Mouse (Mus musculus) adrenal gland, postnatal 36 days (tissue): ENCODE measurements around the gene Prrxl1. TPM values are rescaled to one million over a fixed set of nuclear protein-coding genes. Genes with fewer than 3 reads are reported as not detected.

ENCODE experiments used
- DNase-seq, 2 experiments: peaks; one replicate each; pipeline ENCODE4 v3.0.0; 2021; ENCODE audit warnings: mixed read lengths in 1 of 2
- long read RNA-seq, 2 experiments: library from polyadenylated mRNA; stranded (forward); transcript quantifications; one replicate each; pipeline ENCODE4 v2.0.0; 2021; ENCODE audit warnings: borderline sequencing depth in 2 of 2
- total RNA-seq, 2 experiments: library from RNA; stranded (reverse); gene quantifications; 2 replicates each; pipeline ENCODE4 v1.2.3; 2021

Gene Prrxl1
- total RNA-seq = under 1 TPM; 0.73 to 0.76 TPM
- long read RNA-seq, experiment 1, partial matches to known transcripts = 1 of 3 reads
- long read RNA-seq, experiment 1, other reads (novel, unspliced or antisense) = 0 of 3 reads
- long read RNA-seq, experiment 2, partial matches to known transcripts = 0 of 2 reads
- long read RNA-seq, experiment 2, other reads (novel, unspliced or antisense) = 0 of 2 reads

DNA sequence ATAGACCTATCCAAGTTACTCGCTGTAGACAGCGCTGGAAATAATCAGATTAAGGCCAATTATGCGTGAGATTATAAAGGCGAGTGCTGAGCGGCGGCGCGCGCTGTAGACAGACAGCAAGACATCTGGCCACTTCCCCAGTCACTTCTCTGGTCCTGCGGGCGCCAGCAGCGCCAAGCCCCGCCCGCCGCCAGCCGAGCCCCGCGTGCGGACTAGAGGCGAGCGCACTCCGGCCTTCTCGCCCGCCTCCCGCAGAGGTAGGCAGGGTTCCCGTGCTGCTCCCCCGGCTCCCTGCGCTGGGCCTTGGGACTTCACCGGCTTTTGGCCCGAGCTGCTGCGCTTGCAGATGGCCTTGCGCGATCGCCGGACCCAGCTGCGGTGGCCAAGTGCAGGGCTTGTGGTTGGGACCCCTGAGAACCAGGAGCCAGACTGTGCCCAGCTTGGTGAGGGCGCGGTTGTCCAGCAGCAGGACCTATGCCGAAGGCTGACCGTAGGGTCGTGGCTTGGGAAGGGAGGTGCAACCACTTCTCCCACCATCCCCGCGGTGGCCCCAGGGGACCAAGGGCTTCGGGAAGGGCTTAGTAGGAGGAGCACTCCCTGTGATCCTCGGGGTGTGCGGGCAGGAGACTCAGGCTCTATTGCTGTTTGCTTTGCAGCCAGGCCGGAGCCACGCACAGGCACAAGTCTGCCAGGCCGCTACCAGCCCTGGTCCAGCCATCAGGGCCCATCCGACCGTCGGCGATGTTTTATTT, at the start of gene Prrxl1:
Gene Prrxl1, plus strand, starts transcription at position 118 of the 752 bp plus-strand sequence.
- DNase-seq = peak; percentile 40

DNA sequence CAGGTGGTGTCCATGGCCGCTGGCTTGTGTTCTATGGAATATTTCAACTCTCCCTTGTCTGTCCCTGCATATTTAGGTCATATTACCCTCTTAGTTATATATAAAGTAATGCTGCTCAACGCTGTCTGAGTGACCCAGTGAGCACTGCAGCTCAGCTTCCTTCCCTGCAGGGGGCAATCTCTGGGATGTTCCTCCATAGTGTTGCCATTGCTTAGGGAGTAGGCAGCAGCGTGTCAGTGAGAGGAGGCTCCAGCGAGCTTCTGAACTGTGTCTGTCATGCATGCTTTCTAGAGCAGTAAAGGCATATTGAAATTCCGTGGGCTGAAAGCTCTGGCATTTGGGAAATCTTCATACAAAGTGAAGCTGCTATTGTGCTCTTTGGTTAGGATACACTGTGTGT, 47.4 kb upstream of the Prrxl1 start:
- no peak for DNase-seq

DNA sequence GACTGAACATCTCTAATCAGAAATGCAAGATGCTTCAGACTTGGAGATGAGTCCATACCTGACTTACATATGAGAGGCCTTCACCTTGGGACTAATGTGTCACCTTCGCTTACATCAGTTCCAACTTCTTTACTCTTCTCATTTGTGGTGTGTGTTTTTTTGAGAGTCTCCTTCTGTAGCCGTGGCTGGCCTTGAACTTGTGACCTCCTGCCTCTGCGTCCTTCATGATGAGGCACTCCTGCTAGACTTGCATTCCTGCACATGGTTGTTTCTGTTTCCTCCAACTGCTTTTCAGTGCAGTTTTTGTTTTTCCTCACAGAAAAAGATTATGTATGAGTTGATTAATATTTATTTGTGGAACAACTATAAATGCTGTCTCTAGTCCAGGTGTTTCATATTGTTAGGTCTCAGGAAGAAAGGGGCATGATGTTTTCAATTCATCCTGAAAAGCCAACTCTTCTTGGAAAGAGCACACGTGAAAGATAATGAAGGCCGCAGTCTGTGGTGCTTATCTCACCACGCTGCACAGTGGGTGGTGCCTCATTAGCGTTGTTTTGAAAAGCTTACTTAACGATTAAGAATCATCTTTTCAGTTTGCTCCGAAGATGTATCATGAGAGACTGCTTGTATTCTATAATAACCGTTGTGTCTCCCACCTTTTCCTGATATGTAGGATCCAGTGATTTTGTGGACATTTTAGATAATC, 45.9 kb upstream of the Prrxl1 start:
- no peak for DNase-seq

- DNase-seq = peak in 1 of 2 experiments; percentile 12
Observed at GRCm38 (mm10) chr14:32554860-32555526, 44.2 kb upstream of the Prrxl1 start.

GRCm38 (mm10) chr14:32561428-32561827, 37.8 kb upstream of the Prrxl1 start:
- DNase-seq = no peak

DNA sequence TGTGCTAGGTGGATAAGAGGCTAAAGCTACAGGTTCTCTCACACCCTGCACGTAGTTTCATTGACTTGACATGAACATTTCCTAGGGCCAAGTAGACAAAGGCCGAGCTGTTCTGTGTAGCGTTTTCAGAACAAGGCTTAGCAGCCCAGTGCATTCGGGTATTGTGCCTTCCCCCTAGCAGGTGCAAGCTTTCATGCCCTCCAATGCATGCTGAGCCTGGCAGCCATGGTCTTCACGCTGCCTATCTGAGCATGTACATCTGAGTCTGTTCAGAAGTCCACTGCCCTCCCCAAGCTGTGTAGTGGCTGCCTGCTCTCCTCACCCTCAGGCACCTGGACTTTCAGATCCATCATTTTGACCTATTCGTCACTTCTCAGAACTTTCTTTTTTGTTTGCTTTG, 35.5 kb upstream of the Prrxl1 start:
- no peak for DNase-seq

DNA sequence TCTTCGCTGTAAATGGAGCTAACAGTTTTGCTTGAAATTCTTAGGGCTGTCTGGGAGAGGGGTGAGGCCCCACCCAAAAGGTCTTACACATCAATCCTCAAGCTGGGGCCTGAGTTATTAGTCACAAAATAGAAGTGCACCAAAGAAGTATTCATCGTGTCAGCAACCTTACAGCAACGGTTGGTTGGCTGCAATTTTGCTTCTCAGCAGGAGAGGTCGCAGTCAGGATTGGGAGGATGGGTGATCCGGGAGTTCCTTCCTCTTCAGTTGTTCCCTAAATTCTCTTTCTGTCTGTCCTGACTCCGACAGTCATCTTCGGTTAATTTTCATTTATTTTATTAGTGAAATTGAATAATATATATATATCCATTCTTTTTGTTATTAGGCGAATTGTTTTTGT, 26.7 kb upstream of the Prrxl1 start:
- DNase-seq = no peak

DNA sequence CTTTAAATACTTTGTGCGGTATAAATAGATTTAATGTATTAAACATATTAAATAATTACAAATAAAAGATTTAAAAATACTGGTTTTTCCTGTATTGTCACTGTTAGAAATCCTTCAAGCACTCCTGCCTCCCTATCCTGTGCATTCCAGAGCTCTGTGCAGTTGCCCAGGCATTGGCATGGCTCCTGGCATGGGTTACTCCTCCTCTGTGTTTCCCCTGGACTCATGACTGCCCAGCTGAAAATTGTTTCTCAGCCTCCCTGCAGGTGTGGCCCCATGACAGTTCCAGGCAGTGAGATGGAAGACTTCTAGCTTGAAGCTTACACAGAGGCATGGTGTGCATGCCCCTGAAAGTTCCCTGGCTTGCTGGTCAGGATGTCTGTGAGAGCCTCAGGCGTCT, 20.8 kb upstream of the Prrxl1 start:
- no peak for DNase-seq

DNA sequence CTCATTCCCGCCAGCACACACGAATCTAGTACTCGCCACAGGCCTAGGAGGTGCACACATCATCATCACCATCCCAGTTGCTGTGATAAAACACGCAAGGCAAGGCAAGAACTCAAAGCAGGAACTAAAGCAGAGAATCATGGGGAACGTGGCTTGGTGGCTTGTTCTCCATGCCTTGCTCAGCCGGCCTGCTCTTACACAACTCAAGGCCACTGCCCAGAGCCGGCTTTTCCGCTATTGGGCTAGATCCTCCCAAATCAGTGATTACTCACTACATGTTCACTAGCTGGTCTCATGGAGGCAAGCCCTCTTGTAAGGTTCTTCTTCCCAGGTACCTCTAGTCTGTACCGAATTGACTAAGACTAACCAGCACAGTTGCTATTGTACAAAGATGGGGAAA, 15.5 kb upstream of the Prrxl1 start:
- peak; percentile 40 to 60 for DNase-seq

- peak; percentile 73 to 79 for DNase-seq
Observed at GRCm38 (mm10) chr14:32587013-32587784, 12.0 kb upstream of the Prrxl1 start.

- DNase-seq = no peak
Observed at GRCm38 (mm10) chr14:32590377-32590776, 8.8 kb upstream of the Prrxl1 start.

DNA sequence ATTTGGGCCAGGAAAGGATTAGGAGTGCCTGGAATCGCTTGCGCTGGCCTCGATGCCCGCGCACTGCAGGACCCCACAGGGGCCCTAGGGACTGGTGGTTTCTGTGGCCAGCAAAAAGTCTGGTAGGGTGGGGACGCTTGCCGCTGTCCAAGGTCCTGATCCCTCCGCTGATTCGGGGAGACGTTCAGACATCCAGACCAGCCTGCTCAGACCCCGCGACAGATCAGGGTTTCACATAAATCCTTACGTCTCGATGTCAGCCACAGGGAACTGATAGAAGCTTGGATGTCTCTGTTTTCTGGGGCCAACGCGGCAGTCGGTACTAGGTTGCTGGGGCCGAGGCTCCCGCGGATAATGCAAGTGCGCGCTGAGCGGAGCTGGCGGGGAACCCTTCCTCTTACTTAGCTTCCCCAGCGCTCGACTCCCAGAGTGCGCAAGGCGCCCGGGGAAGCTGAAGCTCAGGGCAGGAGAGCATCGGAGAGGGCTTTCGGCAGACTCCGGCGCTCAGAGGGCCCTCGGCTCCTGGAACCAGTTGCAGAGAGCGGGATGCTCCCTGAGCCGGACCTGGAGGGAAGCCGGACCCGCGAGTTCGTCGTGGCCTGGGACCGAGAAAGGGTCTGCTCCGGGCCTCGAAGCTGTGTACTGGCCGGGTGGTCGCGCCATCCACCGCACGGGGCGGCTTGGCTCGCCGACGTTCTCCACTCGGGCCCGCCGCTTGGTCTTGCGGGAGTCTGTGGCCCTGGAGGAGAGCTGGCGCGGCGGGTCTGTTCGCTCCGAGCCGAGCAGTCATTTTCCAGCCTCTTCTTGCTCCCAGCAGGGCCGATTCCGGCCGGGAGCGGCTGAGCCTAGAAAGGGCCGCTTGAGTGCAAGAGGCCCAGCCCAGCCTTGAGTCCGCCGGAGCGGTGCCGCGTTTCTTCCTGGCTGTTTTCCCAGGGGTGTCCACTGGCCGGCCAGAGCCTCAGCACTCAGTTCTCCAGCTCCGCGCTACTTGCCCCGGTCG, 1.7 kb upstream of the Prrxl1 start:
- peak; percentile 83 to 85 for DNase-seq

DNA sequence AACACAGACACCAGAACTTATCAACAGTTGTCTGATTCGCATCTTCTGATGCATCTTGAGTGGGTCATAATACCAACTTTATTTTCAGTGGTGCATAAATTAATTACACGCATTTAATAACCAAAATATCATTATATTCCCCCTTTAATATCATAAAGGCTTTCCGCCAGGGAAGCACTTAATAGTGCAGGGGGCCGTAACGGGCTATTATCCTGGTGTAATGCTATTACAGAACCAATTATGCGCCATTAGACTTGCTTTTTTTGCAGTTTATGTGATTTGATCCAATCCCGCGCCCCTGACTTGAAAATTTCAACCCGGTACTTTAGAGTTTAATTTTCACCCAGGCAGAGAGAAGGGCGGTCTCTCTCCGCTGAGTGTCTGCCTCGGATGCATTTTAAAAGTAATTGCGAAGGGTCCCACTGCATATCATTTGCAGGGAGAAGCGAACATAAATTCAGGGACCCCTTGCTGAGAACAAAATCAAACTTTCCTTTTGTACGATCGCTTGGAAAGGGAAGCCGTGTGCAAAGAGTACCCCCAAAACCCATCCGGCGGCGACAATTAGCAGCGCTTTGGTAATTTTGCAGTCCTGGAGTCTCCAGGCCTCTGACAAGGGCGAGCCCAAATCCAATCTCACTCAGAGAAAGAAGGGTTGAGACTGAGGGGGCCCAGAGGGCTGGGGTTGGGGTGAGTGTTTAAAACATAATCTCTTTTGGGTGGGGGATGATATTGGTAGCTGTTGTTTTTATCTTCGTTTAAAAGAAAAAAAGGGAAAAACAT, 579 bp upstream of the Prrxl1 start:
- no peak for DNase-seq

DNA sequence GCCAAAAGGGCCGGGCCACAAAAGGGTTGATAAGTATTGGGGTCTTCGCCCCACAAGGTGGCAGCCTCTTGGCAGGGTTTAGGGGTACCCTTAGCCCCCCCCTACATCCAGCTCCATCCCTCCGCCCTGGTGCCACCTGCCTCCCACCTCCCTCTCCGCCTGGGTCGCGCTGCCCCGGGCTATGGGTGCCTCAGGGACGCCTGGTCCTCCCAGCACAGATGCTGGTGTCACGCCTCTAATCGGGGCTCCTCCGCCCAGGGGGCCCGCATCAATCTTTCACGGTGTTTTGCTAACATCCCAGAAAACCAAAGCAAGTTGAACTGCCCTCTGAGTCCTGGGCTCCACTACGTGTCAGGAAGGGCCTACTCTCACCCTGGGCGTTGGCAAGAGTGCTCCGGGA, 903 bp downstream of the Prrxl1 start:
- no peak for DNase-seq

GRCm38 (mm10) chr14:32605508-32605907, 6.3 kb downstream of the Prrxl1 start:
- no peak for DNase-seq

GRCm38 (mm10) chr14:32606316-32606715, 7.1 kb downstream of the Prrxl1 start:
- no peak for DNase-seq

DNA sequence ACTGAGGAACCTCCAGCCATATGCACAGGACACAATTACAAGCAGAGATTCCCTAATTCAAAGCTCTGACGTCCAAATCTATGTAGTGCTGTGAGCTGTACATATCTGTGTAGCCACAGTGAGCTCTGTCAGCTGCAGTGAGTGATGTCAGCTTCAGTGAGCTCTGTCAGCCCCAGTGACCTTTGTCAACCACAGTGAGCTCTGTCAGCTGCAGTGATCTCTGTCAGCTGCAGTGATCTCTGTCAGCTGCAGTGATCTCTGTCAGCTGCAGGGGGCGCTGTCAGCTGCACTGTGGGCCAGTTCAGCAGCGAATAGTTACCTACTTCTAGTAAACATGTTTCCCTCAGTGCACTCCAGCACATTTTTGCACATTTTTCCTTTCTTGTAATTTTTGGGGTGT, 10.2 kb downstream of the Prrxl1 start:
- DNase-seq = peak; percentile 61 to 69

GRCm38 (mm10) chr14:32617253-32617652, 18.0 kb downstream of the Prrxl1 start:
- no peak for DNase-seq

DNA sequence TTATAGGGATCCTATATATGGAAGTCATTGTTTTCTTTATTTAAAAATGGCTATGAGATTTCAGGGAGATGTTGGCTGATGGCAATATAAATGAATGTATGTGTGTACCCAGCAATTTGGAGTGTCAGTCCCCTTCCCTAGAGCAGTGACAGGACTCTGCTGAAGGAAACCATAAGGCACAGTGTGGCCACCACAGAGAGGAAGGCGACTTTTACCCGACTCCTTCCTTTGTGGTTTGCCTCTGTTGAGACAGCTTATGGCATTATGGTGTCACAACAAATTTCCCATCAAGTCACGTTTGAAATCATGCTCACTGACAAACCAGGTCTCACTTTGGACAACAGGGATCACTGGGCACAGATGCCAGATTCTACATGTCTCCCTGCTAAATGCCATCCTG, 25.0 kb downstream of the Prrxl1 start:
- no peak for DNase-seq

- no peak for DNase-seq
Observed at GRCm38 (mm10) chr14:32624811-32625210, 25.6 kb downstream of the Prrxl1 start.
